Mouse (Mus musculus) adipose tissue, adult 10 weeks (tissue): ENCODE results near the gene Rpl29. TPM values are rescaled to one million over a fixed set of nuclear protein-coding genes. Genes with fewer than 3 reads are reported as not detected.

ENCODE experiments used
- polyA plus RNA-seq: library from polyadenylated mRNA; stranded (reverse); fragments of 350-450 nt; fragmentation: Illumina TruSeq; extraction: RNeasy Lipid Tissue Mini Kit (QIAGEN cat#74804); gene quantifications from one replicate; pipeline ENCODE4 v1.2.3, GENCODE M21; 2014; ENCODE audit warnings: low read depth, low replicate concordance

The Rpl29 gene
- polyA plus RNA-seq, result 770 TPM

GRCm38 (mm10) chr9:106429221-106430014 is at the start of gene Rpl29:
TSS of gene Rpl29 (plus strand) at chr9:106429454.

GRCm38 (mm10) chr9:106447348-106447747 is 18.1 kb downstream of the Rpl29 start, which contains the start of the genes Abhd14b and Abhd14a:
TSS of gene Abhd14b (plus strand) at chr9:106447459.
TSS of gene Abhd14a (minus strand) at chr9:106447678.

GRCm38 (mm10) chr9:106453271-106454070 is 24.2 kb downstream of the Rpl29 start, which contains the start of gene Pcbp4:
TSS of gene Pcbp4 (plus strand) at chr9:106453291.

GRCm38 (mm10) chr9:106465571-106466200 is 36.4 kb downstream of the Rpl29 start, which contains the start of gene Gpr62:
TSS of gene Gpr62 (minus strand) at chr9:106465938.

GRCm38 (mm10) chr9:106475663-106476001 is 46.4 kb downstream of the Rpl29 start, which contains the start of gene Rrp9:
TSS of gene Rrp9 (plus strand) at chr9:106475963.

DNA sequence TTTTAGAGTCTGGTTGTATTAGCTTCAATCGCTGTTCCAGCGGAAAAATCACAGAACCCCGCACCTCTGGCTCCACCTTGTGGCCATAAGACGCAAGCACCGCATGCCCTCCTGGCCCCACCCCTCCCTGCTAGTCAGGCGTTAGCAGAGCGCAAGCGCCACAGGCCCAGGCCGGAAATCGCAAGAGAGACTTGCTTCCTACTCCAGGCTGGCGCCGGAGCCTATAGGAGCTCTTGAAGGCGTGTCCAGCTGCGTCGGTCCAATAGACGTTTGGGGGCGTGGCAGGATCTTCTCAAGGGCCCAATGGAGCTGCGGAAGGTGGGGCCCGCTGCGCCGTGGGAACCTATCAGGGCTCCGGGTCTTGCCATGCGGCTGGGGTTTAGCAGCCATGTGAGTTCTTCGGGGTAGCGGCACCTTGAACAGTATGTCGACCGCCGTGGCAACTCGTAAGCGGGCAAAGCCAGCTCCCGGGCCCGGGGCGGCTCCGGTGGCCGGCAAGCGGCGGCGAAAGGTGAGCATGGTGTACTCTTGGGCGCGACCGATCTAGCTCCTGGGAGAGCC is 47.8 kb downstream of the Rpl29 start, which contains the start of gene Parp3:
Gene Parp3 (minus strand): TSS at position 26 of the 561 bp plus-strand sequence.

Other genes with a start within 250 kb of the Rpl29 start
- 66.7 TPM for gene Ppm1m, start 229.7 kb upstream of the Rpl29 start, polyA plus RNA-seq
- gene Twf2, start 226.3 kb upstream of the Rpl29 start, polyA plus RNA-seq, result 29.0 TPM
- gene Tlr9, start 206.9 kb upstream of the Rpl29 start, polyA plus RNA-seq, result 1.6 TPM
- 233 TPM for gene Alas1, start 180.8 kb upstream of the Rpl29 start, polyA plus RNA-seq
- gene Poc1a, start 148.4 kb upstream of the Rpl29 start, polyA plus RNA-seq, result 3.4 TPM
- gene Dusp7, start 60.8 kb upstream of the Rpl29 start, polyA plus RNA-seq, result 16.6 TPM
- 14.4 TPM for gene Acy1, start 8.9 kb downstream of the Rpl29 start, polyA plus RNA-seq
- gene Abhd14b, start 18.0 kb downstream of the Rpl29 start, polyA plus RNA-seq, result 105 TPM
- gene Abhd14a, start 18.2 kb downstream of the Rpl29 start, polyA plus RNA-seq, result 19.6 TPM
- gene Pcbp4, start 23.8 kb downstream of the Rpl29 start, polyA plus RNA-seq, result 25.9 TPM
- 0.60 TPM for gene Gpr62, start 36.5 kb downstream of the Rpl29 start, polyA plus RNA-seq
- gene Rrp9, start 46.5 kb downstream of the Rpl29 start, polyA plus RNA-seq, result 19.8 TPM
- 58.9 TPM for gene Parp3, start 47.5 kb downstream of the Rpl29 start, polyA plus RNA-seq
- 5.6 TPM for gene Iqcf1, start 70.5 kb downstream of the Rpl29 start, polyA plus RNA-seq
- gene Iqcf5, start 85.1 kb downstream of the Rpl29 start, polyA plus RNA-seq, result 5.1 TPM
- gene Iqcf3, start 132.2 kb downstream of the Rpl29 start, polyA plus RNA-seq, result 28.7 TPM
- 13.9 TPM for gene Iqcf4, start 141.5 kb downstream of the Rpl29 start, polyA plus RNA-seq
- gene Iqcf6, start 197.1 kb downstream of the Rpl29 start, polyA plus RNA-seq, result 1.0 TPM
- not detected for gene Grm2, start 226.6 kb downstream of the Rpl29 start, polyA plus RNA-seq